Mouse (Mus musculus) liver, adult 2 months (tissue): ENCODE results near the gene Ddx23. TPM values are rescaled to one million over a fixed set of nuclear protein-coding genes. Genes with fewer than 3 reads are reported as not detected.

Experiments used
- DNase-seq: peaks from one replicate; pipeline ENCODE4 v3.0.0-alpha.2; 2011; ENCODE audit warnings: low read depth, low spot score; ENCODE audit errors: extremely low read depth
- H3K27ac ChIP-seq: fragments of 200-500 bp; replicated peaks from 2 replicates; pipeline ENCODE4 v1.5.1; 2012; ENCODE audit warnings: low read depth, mild to moderate bottlenecking, control low read depth, inconsistent platforms, low read length; ENCODE audit not compliant: insufficient read depth
- H3K27me3 ChIP-seq: fragments of 200-500 bp; 2 replicates; pipeline ENCODE4 v1.6.1; 2012; ENCODE audit warnings: mild to moderate bottlenecking, moderate library complexity, low read length, inconsistent platforms; ENCODE audit not compliant: control insufficient read depth, insufficient read depth
- H3K36me3 ChIP-seq: fragments of 200-500 bp; 2 replicates; pipeline ENCODE4 v1.6.1; 2012; ENCODE audit warnings: low read length, inconsistent platforms; ENCODE audit not compliant: control insufficient read depth, insufficient read depth
- H3K4me1 ChIP-seq: fragments of 200-500 bp; 2 replicates; pipeline ENCODE4 v1.6.1; 2011; ENCODE audit warnings: low read length; ENCODE audit not compliant: control insufficient read depth, insufficient read depth
- H3K4me3 ChIP-seq: fragments of 200-500 bp; 2 replicates; pipeline ENCODE4 v1.5.1; 2011; ENCODE audit warnings: low read depth, mild to moderate bottlenecking, control low read depth, low read length, moderate library complexity; ENCODE audit not compliant: insufficient read depth
- H3K79me2 ChIP-seq: fragments of 200-500 bp; 2 replicates; pipeline ENCODE4 v1.6.1; 2012; ENCODE audit warnings: inconsistent platforms, mild to moderate bottlenecking, low read length, moderate library complexity; ENCODE audit not compliant: control insufficient read depth, insufficient read depth
- H3K9ac ChIP-seq: fragments of 200-500 bp; 2 replicates; pipeline ENCODE4 v1.6.1; 2012; ENCODE audit warnings: low read depth, mild to moderate bottlenecking, control low read depth, inconsistent platforms, low read length
- CTCF ChIP-seq: fragments of 200-500 bp; IDR thresholded peaks from 2 replicates; pipeline ENCODE4 v1.5.1; 2011; ENCODE audit warnings: low read depth, low read length, control low read depth
- POLR2A ChIP-seq: fragments of 200-500 bp; IDR thresholded peaks from 2 replicates; pipeline ENCODE4 v1.6.1; 2011; ENCODE audit warnings: low read length, control low read depth; ENCODE audit not compliant: insufficient read depth; ENCODE audit errors: extremely low read depth
- WGBS: fragments of 180-500 bp; shearing (Covaris S2); methylation state at CpG from one replicate; pipeline ENCODE4 v1.1.7; 2018; 5-methylcytosine and 5-hydroxymethylcytosine counted together
- polyA plus RNA-seq: library from polyadenylated mRNA; depleted of rRNA; stranded (reverse); fragments of >200 nt; gene quantifications from 2 replicates; pipeline ENCODE4 v1.2.3, GENCODE M21; 2012
- total RNA-seq: library from RNA; depleted of rRNA; stranded (reverse); fragments of >200 nt; gene quantifications from 2 replicates; pipeline ENCODE4 v1.2.3, GENCODE M21; 2014

Ddx23 gene
- total and polyA plus RNA-seq, 2 experiments: 18.8 to 27.6 TPM

- Histone ChIP-seq H3K4me1 (peaks cover 9% of the 10 kb centered on the region; the same call in 1 of the 2 replicates), H3K9ac (no peak overlapping the region), H3K27me3 (no peaks in the 10 kb centered on the region), H3K36me3 (no peaks in the 10 kb centered on the region), H3K79me2 (peaks cover 7% of the 10 kb centered on the region; the same call in 1 of the 2 replicates), H3K27ac (0 out of 2 replicates have a peak overlapping the region, but pooled peaks have one; percentile 12), H3K4me3 (no peak overlapping the region)
- DNase-seq: no peak
- no peak for TF ChIP-seq CTCF
- TF ChIP-seq POLR2A: no peak
- WGBS: 60% methylated on average over 12 of the region's 12 CpGs
These were observed 56.6 kb downstream of the Ddx23 start for GRCm38 (mm10) chr15:98606051-98606536.

- WGBS: 96% methylated on average over 24 of the region's 24 CpGs
- no peak overlapping the region for H3K9ac ChIP-seq
- no peak overlapping the region for H3K27ac ChIP-seq
- H3K4me3 ChIP-seq: no peak overlapping the region
- no peaks in the 10 kb centered on the region for H3K27me3 ChIP-seq
- DNase-seq: no peak
- peaks cover 9% of the 10 kb centered on the region; the same call in 1 of the 2 replicates for H3K4me1 ChIP-seq
- TF ChIP-seq CTCF: no peak
- no peak for TF ChIP-seq POLR2A
- no peaks in the 10 kb centered on the region for H3K36me3 ChIP-seq
- H3K79me2 ChIP-seq: peaks cover 7% of the 10 kb centered on the region; the same call in 1 of the 2 replicates
These were observed 58.6 kb downstream of the Ddx23 start for GRCm38 (mm10) chr15:98604041-98604575.

- H3K4me3 ChIP-seq: no peak overlapping the region
- H3K9ac ChIP-seq: no peak overlapping the region
- H3K79me2 ChIP-seq: peaks cover 7% of the 10 kb centered on the region; the same call in 1 of the 2 replicates
- H3K4me1 ChIP-seq: peaks cover 9% of the 10 kb centered on the region; the same call in 1 of the 2 replicates
- no peaks in the 10 kb centered on the region; the same call in 1 of the 2 replicates for H3K36me3 ChIP-seq
- TF ChIP-seq POLR2A: no peak
- TF ChIP-seq CTCF: no peak
- H3K27me3 ChIP-seq: no peaks in the 10 kb centered on the region
- 58% methylated on average over 4 of the region's 4 CpGs for WGBS
- DNase-seq: no peak
- H3K27ac ChIP-seq: no peak overlapping the region
These were observed 59.7 kb downstream of the Ddx23 start for GRCm38 (mm10) chr15:98602921-98603458.

DNA sequence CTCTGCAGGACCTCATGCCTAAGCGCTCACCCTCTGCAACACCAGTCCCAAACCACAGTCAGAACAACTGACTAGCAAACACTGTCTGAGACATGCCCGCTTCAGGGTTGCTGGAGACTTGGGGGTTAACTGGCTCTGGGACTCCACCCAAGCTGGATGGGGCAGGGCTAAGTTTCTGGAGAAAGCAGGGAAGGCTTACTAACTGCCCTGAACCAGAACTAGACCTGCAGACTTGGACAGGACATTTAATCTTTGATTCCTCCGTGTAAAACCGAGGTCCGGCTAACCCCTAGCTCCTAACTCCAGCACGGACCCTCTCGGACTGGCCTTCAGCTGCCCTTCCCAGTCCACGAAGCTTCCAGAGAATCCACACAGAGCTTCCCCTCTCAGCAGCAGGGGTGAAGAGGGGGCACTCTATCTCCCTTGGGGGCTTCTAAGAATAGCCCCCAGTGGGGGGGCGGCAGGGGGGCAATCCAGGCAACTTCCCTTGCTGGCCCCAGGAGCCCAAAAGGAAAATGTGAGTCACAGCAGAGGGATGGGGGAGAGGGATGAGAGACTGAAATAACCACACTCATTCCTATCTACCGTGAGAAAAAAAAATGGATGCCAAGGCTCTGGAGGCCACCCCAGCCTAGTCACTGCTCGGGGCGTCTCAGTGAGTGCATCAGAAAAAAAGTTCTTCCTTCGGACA lies 60.4 kb downstream of the Ddx23 start:
- 80% methylated on average over 13 of the region's 13 CpGs for WGBS
- no peak for DNase-seq
- H3K27me3 ChIP-seq: no peaks in the 10 kb centered on the region
- H3K4me3 ChIP-seq: no peak overlapping the region
- H3K36me3 ChIP-seq: no peaks in the 10 kb centered on the region; the same call in 1 of the 2 replicates
- TF ChIP-seq POLR2A: no peak
- TF ChIP-seq CTCF: no peak
- H3K79me2 ChIP-seq: peaks cover 7% of the 10 kb centered on the region; the same call in 1 of the 2 replicates
- H3K27ac ChIP-seq: no peak overlapping the region
- peaks cover 8% of the 10 kb centered on the region; the same call in 1 of the 2 replicates for H3K4me1 ChIP-seq
- no peak overlapping the region for H3K9ac ChIP-seq

- DNase-seq: no peak
- Histone ChIP-seq H3K4me1 (0 out of 2 replicates have a peak, but pooled peaks cover 4% of the 10 kb centered on the region), H3K27ac (no peak overlapping the region), H3K9ac (no peak overlapping the region), H3K27me3 (no peaks in the 10 kb centered on the region), H3K79me2 (peaks cover 7% of the 10 kb centered on the region; the same call in 1 of the 2 replicates), H3K36me3 (no peaks in the 10 kb centered on the region; the same call in 1 of the 2 replicates), H3K4me3 (no peak overlapping the region)
- TF ChIP-seq POLR2A: no peak
- no peak for TF ChIP-seq CTCF
- 78% methylated on average over 7 of the region's 7 CpGs for WGBS
These were observed 60.9 kb downstream of the Ddx23 start for GRCm38 (mm10) chr15:98601832-98602190.
